Mouse (Mus musculus) ovary, postnatal 10 days (tissue): ENCODE measurements around the gene Mkrn3.

Experiments used
- DNase-seq: peaks from one replicate; pipeline ENCODE4 v3.0.0; 2022; ENCODE audit warnings: low spot score

Mkrn3 gene

GRCm38 (mm10) chr7:62419493-62420360 is at the start of gene Mkrn3:
Gene Mkrn3 (minus strand): TSS chr7:62420139.
- DNase-seq = peak; percentile 49

- peak; percentile 36 for DNase-seq
These were observed 44.2 kb upstream of the Mkrn3 start, which contains the start of gene Peg12 for GRCm38 (mm10) chr7:62463878-62464755. Gene Peg12 (minus strand): TSS chr7:62464510.

GRCm38 (mm10) chr7:62463007-62463877 is 43.3 kb upstream of the Mkrn3 start:
- peak; percentile 3 for DNase-seq

- DNase-seq = no peak
These were observed 42.5 kb upstream of the Mkrn3 start for GRCm38 (mm10) chr7:62462229-62463006.

GRCm38 (mm10) chr7:62452353-62452752 is 32.4 kb upstream of the Mkrn3 start:
- no peak for DNase-seq

GRCm38 (mm10) chr7:62445431-62446165 is 25.7 kb upstream of the Mkrn3 start:
- no peak for DNase-seq

GRCm38 (mm10) chr7:62436394-62436793 is 16.5 kb upstream of the Mkrn3 start:
- DNase-seq = no peak

GRCm38 (mm10) chr7:62433243-62433642 is 13.3 kb upstream of the Mkrn3 start:
- DNase-seq = no peak

- DNase-seq = no peak
These were observed 8.4 kb upstream of the Mkrn3 start for GRCm38 (mm10) chr7:62428337-62428736.

- DNase-seq = no peak
These were observed 3.3 kb upstream of the Mkrn3 start for GRCm38 (mm10) chr7:62423210-62423609.

- DNase-seq = no peak
These were observed 627 bp upstream of the Mkrn3 start for GRCm38 (mm10) chr7:62420566-62420965.

GRCm38 (mm10) chr7:62419105-62419492 is 840 bp downstream of the Mkrn3 start:
- DNase-seq = no peak

GRCm38 (mm10) chr7:62418346-62418745 is 1.6 kb downstream of the Mkrn3 start:
- DNase-seq = no peak

GRCm38 (mm10) chr7:62416173-62416572 is 3.8 kb downstream of the Mkrn3 start:
- DNase-seq = no peak

- DNase-seq = no peak
These were observed 4.7 kb downstream of the Mkrn3 start for GRCm38 (mm10) chr7:62415222-62415621.

- no peak for DNase-seq
These were observed 12.1 kb downstream of the Mkrn3 start for GRCm38 (mm10) chr7:62407803-62408202.

- no peak for DNase-seq
These were observed 13.3 kb downstream of the Mkrn3 start for GRCm38 (mm10) chr7:62406573-62407050.

GRCm38 (mm10) chr7:62392202-62392601 is 27.7 kb downstream of the Mkrn3 start:
- no peak for DNase-seq

- no peak for DNase-seq
These were observed 31.6 kb downstream of the Mkrn3 start for GRCm38 (mm10) chr7:62388291-62388690.

GRCm38 (mm10) chr7:62382391-62382790 is 37.5 kb downstream of the Mkrn3 start:
- DNase-seq = no peak
